Mouse (Mus musculus): ENCODE data around the gene Ankzf1. TPM values are rescaled to one million over a fixed set of nuclear protein-coding genes. Genes with fewer than 3 reads are reported as not detected.

Gene Ankzf1
- total and polyA plus RNA-seq, 3 experiments, result 5.5 to 16.7 TPM; not detected in 1

GRCm38 (mm10) chr1:75192452-75192851 lies 501 bp downstream of the Ankzf1 start:
- Histone ChIP-seq H3K27me3 (ENCODE audit: control insufficient read depth in 1 of 2, insufficient read depth in 2 of 2, low read length in 2 of 2) (no peaks in the 10 kb centered on the region), H3K36me3 (ENCODE audit: control insufficient read depth in 1 of 2, insufficient read depth in 2 of 2, low read length in 2 of 2) (peaks cover 0 to 25% of the 10 kb centered on the region in 2 experiments; a peak in 2 of 4 replicates), H3K4me1 (ENCODE audit: control insufficient read depth in 1 of 2, insufficient read depth in 2 of 2, low read length in 2 of 2) (peaks cover under 1 to 25% of the 10 kb centered on the region in 2 experiments; a peak in 3 of 4 replicates), H3K9me3 (replicated peaks; ENCODE audit: insufficient read depth, low read length) (no peaks in the 10 kb centered on the region), H3K4me3 (ENCODE audit: control insufficient read depth in 1 of 2, insufficient read depth in 1 of 2, low read depth in 2 of 2, low read length in 2 of 2) (peak overlapping the region; percentile 86 to 96), H3K9ac (ENCODE audit: control insufficient read depth, low read depth, low read length, poor library complexity, severe bottlenecking) (peak overlapping the region; percentile 84), H3K27ac (ENCODE audit: control insufficient read depth, low read depth, low read length) (peak overlapping the region; percentile 80), H3K79me2 (ENCODE audit: control insufficient read depth, insufficient read depth, low read length, poor library complexity) (peaks cover 9% of the 10 kb centered on the region)
- DNase-seq (ENCODE audit: low read depth, low spot score), result peak; percentile 81
- no peak for TF ChIP-seq CTCF (IDR thresholded peaks at IDR 0.05 in 2 of 3, conservative IDR thresholded peaks at IDR 0.05 in 1 of 3; ENCODE audit: control insufficient read depth in 1 of 3, insufficient read depth in 1 of 3, low read depth in 2 of 3, low read length in 3 of 3, poor library complexity in 1 of 3, severe bottlenecking in 1 of 3)
- TF ChIP-seq BHLHE40 (IDR thresholded peaks at IDR 0.05; ENCODE audit: borderline replicate concordance, low read depth, low read length), result no peak
- TF ChIP-seq GABPA (IDR thresholded peaks at IDR 0.05; ENCODE audit: low read depth, low read length), result no peak
- TF ChIP-seq RCOR1 (IDR thresholded peaks at IDR 0.05; ENCODE audit: low read depth, low read length), result no peak
- 0 out of 2 replicates have a peak, but pooled peaks have one; percentile 58 for TF ChIP-seq CHD1 (IDR thresholded peaks at IDR 0.05; ENCODE audit: low read depth, low read length)
- TF ChIP-seq USF2 (IDR thresholded peaks at IDR 0.05; ENCODE audit: borderline replicate concordance in 1 of 2, insufficient read depth in 1 of 2, low read depth in 1 of 2, low read length in 2 of 2), result no peak
- TF ChIP-seq SIN3A (IDR thresholded peaks at IDR 0.05; ENCODE audit: low read length), result no peak
- TF ChIP-seq HCFC1 (IDR thresholded peaks at IDR 0.05; ENCODE audit: low read depth, low read length), result peak; percentile 37; the same call in 1 of the 2 replicates
- TF ChIP-seq MXI1 (IDR thresholded peaks at IDR 0.05; ENCODE audit: low read depth, low read length), result no peak
- 0 out of 2 replicates have a peak, but pooled peaks have one; percentile 52 for TF ChIP-seq ELF1 (IDR thresholded peaks at IDR 0.05; ENCODE audit: low read depth, low read length)
- no peak for TF ChIP-seq MYB (IDR thresholded peaks at IDR 0.05; ENCODE audit: low read depth, low read length)
- no peak for TF ChIP-seq POLR2AphosphoS5 (IDR thresholded peaks at IDR 0.05; ENCODE audit: borderline replicate concordance, low read depth, low read length)
- TF ChIP-seq CHD2 (IDR thresholded peaks at IDR 0.05; ENCODE audit: low read length), result no peak
- no peak for TF ChIP-seq KAT2A (conservative IDR thresholded peaks at IDR 0.05; ENCODE audit: low read depth, low read length)
- 0 out of 4 replicates have a peak, but pooled peaks of 1 of the 2 experiments have one; percentile 16 for TF ChIP-seq POLR2A (IDR thresholded peaks at IDR 0.05; ENCODE audit: control insufficient read depth in 1 of 2, insufficient read depth in 1 of 2, low read depth in 1 of 2, low read length in 2 of 2, poor library complexity in 1 of 2)
- no peak for TF ChIP-seq NRF1 (IDR thresholded peaks at IDR 0.05; ENCODE audit: insufficient read depth, low read depth, low read length, poor library complexity, severe bottlenecking)
- no peak for TF ChIP-seq SMC3 (IDR thresholded peaks at IDR 0.05; ENCODE audit: low read depth, low read length)
- TF ChIP-seq RAD21 (IDR thresholded peaks at IDR 0.05; ENCODE audit: low read depth, low read length), result no peak
- TF ChIP-seq POLR2AphosphoS2 (IDR thresholded peaks at IDR 0.05; ENCODE audit: low read length), result no peak; the same call in 1 of the 2 replicates
- TF ChIP-seq JUND (IDR thresholded peaks at IDR 0.05; ENCODE audit: low read depth, low read length), result no peak
- no peak for TF ChIP-seq GATA1 (IDR thresholded peaks at IDR 0.05; ENCODE audit: low read depth, low read length)
- TF ChIP-seq ETS1 (IDR thresholded peaks at IDR 0.05; ENCODE audit: low read depth, low read length), result no peak
- TF ChIP-seq UBTF (IDR thresholded peaks at IDR 0.05; ENCODE audit: borderline replicate concordance, insufficient read depth, low read depth, low read length), result no peak
- TF ChIP-seq ZMIZ1 (IDR thresholded peaks at IDR 0.05; ENCODE audit: low read depth, low read length), result peak; percentile 41; the same call in 1 of the 2 replicates
- TF ChIP-seq MAX (IDR thresholded peaks at IDR 0.05; ENCODE audit: low read length), result no peak
- TF ChIP-seq TCF12 (IDR thresholded peaks at IDR 0.05; ENCODE audit: low read depth, low read length), result no peak
- TF ChIP-seq TBP (IDR thresholded peaks at IDR 0.05; ENCODE audit: low read depth, low read length), result no peak
- no peak for TF ChIP-seq MAFK (IDR thresholded peaks at IDR 0.05; ENCODE audit: borderline replicate concordance, low read depth, low read length)
- TF ChIP-seq TAL1 (IDR thresholded peaks at IDR 0.05; ENCODE audit: low read length), result no peak
- no peak for TF ChIP-seq EP300 (IDR thresholded peaks at IDR 0.05; ENCODE audit: low read depth in 1 of 2, low read length in 2 of 2)
- TF ChIP-seq ZKSCAN1 (IDR thresholded peaks at IDR 0.05; ENCODE audit: low read depth, low read length), result no peak
- no peak for TF ChIP-seq E2F4 (IDR thresholded peaks at IDR 0.05; ENCODE audit: borderline replicate concordance, low read depth, low read length)
- TF ChIP-seq ZC3H11A (IDR thresholded peaks at IDR 0.05; ENCODE audit: low read depth, low read length), result no peak
- TF ChIP-seq NELFE (IDR thresholded peaks at IDR 0.05; ENCODE audit: low read depth, low read length), result peak; percentile 50; the same call in 1 of the 2 replicates
- no peak for TF ChIP-seq ZNF384 (IDR thresholded peaks at IDR 0.05; ENCODE audit: low read depth, low read length)
- TF ChIP-seq MYC (IDR thresholded peaks at IDR 0.05; ENCODE audit: low read depth, low read length), result no peak
- no peak for TF ChIP-seq MAZ (IDR thresholded peaks at IDR 0.05; ENCODE audit: low read depth, low read length)
- TF ChIP-seq MEF2A (IDR thresholded peaks at IDR 0.05; ENCODE audit: extremely low read depth, insufficient replicate concordance, low read depth, low read length, poor library complexity, severe bottlenecking), result no peak

Data from MEL (cell line).